Mouse (Mus musculus): ENCODE results near the gene Hs6st3.

DNA sequence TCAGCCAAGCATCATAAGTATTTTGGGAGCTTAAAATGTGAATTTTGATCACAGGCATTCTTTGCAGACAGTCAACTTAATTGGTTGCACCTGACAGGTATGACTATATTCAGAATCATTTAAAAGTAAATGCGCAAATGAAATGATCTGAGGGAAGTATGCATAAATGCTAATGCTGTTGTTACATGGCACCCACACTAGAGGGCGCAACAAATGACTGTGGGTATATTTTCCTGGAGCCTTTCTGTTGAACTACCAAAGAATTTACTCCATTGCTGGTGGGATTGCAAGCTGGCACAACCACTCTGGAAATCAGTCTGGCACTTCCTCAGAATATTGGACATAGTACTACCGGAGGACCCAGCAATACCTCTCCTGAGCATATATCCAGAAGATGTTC, 145.8 kb downstream of the Hs6st3 start:
- no peak for TF ChIP-seq CTCF (IDR thresholded peaks at IDR 0.05; ENCODE audit: borderline replicate concordance, insufficient read depth, low read depth, low read length)
- no peak for TF ChIP-seq POLR2A (IDR thresholded peaks at IDR 0.05; ENCODE audit: borderline replicate concordance, insufficient read depth, low read length)
